Mouse (Mus musculus) ES-CJ7 (cell line): ENCODE measurements around the gene Mettl2.

Experiments
- DNase-seq: peaks from one replicate; pipeline ENCODE4 v3.0.0; 2011; ENCODE audit warnings: low read depth, low spot score

Mettl2 gene

GRCm38 (mm10) chr11:105152357-105152899, 26.2 kb downstream of the Mettl2 start:
- DNase-seq: no peak

DNA sequence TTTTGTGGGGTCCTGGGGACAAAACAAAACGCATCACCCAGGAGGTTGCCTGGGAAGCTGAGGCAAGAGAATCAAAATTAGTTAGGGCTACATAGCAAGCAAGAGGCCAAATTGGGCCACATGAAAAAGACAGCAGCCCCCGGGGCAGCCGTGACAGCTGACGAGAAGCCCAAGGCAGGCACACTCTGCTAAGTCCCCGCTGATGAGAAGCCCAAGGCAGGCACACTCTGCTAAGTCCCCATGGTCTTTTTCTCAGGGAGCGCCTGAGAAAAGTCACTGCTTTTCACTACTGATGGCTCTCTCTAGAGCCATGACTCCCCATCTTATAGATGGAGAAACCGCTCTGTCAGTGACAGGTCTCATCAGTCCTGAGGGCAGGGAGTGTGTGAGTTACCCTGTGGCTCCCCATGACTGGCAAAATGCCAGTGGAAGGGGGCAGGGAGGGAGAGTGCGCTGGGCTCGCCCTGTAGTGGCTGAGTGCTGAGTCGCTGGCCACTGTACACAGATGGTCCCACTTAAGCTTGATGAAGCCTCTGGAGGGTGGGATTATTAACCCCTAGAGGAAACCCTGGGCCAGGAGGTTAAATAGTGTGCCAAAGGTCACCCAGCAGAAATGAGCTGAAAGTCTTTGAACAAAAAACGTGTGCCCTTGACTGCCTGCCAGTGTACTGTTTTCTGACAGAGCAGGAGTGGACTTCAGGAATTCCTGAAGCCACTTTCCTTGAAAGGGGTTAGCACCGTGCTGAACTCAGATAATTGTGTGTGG, 27.0 kb downstream of the Mettl2 start:
- no peak for DNase-seq

DNA sequence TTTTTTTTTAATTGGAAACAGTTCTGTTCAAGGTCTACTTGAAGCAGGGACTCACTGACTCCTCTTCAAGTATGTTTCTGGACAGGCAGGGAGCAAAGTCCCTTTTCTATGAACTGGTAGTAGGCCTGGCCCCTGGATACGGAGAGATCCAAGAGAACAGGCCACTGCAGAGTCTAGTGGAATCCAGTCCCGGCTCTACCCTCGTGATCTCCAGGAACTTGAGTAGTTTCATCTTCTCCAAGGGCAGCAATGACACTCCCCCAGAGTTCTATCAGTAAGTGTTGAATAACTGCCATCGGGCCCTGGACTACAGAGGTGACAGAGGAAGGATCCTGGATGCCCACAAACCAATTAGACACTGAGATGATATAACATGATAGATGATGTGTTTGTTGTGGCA, 29.7 kb downstream of the Mettl2 start:
- DNase-seq: no peak

- peak; percentile 38 for DNase-seq
Observed at GRCm38 (mm10) chr11:105156748-105157267, 30.6 kb downstream of the Mettl2 start.

- no peak for DNase-seq
Observed at GRCm38 (mm10) chr11:105158047-105158446, 31.8 kb downstream of the Mettl2 start.

DNA sequence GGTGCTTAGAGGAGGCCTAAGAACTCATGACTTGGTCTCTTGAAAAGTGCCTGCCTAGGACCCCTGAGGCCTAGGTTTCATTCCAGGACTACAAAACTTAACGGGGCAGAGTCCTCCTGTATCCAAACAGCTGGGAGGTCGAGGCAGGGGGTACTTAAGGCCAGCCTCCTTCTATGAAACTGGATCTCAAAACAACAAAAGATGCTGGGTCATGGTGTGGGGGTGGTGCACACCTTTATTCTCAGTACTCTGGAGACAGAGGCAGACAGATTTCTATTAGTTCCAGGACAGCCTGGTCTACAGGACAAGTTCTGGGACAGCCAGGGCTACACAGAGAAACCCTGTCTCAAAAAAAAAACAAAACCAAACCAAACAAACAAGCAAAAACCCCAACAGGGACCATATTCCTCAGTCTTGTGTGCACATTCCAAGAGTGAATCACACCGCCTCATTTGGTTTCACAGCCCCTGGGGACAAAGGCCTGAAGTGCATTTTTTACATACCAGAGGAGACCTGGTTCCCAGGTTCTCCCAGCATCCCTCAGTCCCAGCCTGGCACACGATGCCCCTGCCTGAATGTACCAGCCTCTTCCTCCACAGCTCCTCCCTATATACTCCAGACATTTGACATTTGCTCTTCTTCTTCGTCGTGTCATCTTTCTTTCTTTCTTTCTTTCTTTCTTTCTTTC, 33.6 kb downstream of the Mettl2 start:
- peak; percentile 76 for DNase-seq

- peak; percentile 53 for DNase-seq
Observed at GRCm38 (mm10) chr11:105161411-105161810, 35.2 kb downstream of the Mettl2 start.

- peak; percentile 73 for DNase-seq
Observed at GRCm38 (mm10) chr11:105164516-105165510, 38.6 kb downstream of the Mettl2 start.

DNA sequence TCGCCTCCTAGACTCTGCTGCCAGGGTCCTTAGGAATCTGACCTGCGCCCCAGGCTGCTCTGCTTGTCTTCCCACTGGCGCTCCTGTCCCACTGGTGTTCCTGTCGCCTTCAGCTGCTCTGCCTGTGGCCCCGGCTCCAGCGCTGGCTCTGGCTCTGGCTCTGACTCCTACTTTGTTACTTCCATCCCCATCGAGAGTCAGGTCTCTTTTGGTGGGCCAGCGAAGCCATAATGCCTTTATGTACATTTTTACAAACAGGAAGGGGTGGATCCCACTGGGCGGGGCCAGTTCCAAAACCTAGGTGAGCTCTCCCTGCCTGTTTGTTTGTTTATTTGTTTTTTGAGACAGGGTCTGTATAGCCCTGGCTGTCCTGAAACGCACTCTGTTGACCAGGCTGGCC, 40.6 kb downstream of the Mettl2 start:
- no peak for DNase-seq

DNA sequence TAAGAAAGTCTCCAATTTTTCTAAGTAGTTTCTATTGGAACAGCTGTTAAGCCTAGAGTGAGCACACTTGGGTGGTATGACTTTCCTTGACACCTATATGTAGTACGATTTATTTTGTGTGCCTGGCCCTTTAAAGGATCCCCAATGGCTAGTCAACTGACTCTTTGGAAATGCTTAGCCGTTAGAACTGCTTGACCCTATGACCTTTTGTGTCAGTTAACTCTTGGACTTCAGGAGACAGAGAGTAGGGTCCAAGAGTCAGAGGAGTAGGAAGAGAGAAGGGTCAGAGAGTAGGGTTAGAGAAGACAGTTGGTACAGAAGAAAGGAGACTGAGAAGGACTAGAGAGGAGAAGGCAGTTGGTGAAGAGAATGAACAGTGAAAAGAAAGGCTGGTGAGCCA, 52.3 kb downstream of the Mettl2 start, which contains the start of gene Tlk2:
Tlk2 (plus strand) TSS at position 292 of the 400 bp plus-strand sequence.
- DNase-seq: no peak

DNA sequence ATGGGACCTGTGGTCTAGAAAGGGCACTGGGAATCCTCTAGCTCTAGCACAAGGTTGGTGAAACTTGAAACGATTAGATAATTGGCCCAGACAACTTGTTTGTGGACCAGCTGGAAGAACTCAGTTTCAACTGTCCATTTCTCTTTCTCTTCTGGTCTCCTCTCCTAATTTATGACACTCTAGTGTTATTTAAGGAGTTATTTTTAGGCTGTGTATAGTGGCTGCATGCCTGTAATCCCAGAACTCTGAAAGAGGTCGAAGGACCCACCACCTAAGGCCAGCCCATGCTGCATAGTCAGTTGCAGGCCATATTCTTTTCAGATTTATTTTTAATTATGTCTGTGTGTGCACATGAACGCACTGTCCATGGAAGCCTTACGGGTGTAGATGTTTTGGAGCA, 53.3 kb downstream of the Mettl2 start:
- no peak for DNase-seq

DNA sequence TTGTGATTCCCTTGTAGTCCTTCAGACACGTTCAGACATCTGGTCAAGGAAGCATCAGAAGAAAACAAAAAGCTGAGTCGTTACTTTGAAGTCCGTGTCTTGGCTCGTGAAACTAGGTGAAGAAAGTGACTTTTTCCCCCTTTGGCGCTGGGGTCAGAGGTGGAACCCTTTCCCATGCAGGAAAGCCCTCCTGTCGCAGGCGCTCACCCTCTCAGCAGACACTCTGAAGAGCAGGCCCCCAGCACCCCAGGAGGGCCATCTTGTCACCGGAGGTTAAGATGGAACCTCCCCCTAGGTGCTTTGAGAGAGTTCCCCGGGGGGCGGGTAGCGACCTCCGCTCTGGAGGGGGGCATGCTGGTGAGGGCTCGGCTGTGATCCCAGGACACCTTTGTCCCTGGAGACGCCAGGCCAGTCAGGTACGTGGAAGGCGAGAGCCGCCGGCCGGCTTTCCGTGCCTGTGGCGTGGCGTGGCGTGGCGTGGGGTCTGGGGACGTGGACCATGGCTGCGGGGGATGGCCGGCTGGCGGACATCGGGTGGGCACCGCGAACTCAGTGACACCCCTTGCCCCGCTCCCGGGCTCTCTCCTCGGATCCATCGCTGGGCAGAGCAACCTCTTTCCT, 54.4 kb downstream of the Mettl2 start:
- peak; percentile 44 for DNase-seq

DNA sequence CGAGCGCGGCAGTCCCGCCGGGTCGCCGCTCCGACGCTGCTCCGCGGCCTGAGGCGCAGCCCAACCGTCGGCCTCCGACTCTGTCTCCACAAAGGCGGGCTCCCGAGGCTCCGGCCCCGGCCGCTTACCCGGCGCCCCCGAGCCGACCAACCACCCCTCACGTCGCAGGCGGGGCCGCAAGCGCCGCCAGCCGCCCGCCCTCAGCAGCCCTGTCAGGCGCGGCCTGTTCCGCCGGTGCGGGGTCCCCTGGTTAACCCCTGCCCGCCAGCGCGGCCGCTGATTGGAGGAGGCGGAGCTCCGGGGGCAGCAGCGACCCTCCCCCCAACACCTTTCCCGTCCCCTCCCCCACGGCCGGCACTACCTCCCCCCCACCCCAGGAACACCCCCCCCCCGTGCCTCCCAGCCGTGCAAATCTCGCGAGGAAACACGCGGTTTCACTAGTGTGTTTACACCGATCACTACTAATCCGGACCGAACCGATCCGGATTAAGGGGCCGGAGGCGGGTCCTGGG, 55.0 kb downstream of the Mettl2 start:
- DNase-seq: peak; percentile 96

- no peak for DNase-seq
Observed at GRCm38 (mm10) chr11:105181689-105182460, 55.6 kb downstream of the Mettl2 start.

GRCm38 (mm10) chr11:105182461-105182855, 56.2 kb downstream of the Mettl2 start:
- no peak for DNase-seq

DNA sequence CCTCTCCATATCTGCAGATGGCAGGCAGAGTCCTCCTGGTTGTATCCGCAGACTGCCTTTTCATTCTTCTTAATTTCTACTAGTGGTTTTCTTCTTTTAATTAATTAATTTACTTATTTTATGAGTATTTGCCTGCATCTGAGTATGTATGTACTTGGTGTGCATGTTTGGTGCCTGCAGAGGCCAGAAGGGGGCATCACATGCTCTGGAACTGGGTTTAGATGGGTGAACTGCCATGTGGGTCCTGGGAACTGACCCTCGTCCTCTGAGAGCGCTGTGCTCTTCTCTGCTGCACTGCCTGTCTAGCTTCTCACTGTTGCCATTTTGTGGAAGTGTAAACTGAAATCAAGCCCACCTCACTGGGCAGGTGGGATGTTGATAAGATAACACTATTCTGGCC, 58.5 kb downstream of the Mettl2 start:
- peak; percentile 61 for DNase-seq
